Mouse (Mus musculus): Measurements from ENCODE around the gene Ccdc146.
"Not testable (repeated sequence)": the region's sequence is repeated elsewhere in the genome, so short reads cannot be mapped to it uniquely, and the experiment has no call there.

The Ccdc146 gene

DNA sequence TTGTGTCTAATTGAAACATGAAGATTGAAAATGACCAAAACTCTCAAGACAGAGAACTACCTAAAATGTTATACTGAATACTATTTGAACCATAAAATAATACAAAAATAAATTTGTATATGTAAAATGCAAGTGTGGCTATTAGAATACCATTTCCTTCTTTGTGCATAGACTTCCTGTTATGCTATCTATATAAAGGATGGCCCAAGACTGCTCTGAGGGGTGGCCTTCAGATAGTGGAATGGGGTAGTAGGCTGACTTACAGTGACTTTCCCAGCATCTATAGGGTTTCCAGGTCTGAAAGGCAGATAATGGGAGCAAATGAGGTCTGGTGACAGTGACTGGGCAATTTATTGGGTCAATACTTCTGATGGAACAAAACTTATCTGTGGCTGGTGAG lies 37.1 kb downstream of the Ccdc146 start:
- no peak for DNase-seq (ENCODE audit: low spot score in 2 of 2)

DNA sequence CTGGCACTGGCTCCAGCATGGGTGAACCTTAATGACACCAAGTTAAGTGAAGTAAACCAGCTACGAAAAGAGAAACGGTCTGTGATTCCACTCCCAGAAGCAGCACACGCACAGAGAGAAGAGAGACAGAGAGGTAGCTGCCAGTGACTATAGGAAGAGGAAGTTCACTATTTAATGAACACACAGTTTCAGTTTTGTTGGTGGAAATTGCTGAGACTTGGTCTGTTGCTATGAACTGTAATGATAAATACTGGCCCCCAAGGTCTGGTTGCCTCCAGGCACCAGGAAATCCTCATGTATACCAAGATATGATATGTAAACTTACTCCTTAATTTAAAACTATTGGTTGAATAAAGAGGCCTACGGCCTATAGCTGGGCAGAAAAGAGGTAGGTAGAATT lies 38.0 kb downstream of the Ccdc146 start:
- no peak for DNase-seq (ENCODE audit: low spot score in 2 of 2)

DNA sequence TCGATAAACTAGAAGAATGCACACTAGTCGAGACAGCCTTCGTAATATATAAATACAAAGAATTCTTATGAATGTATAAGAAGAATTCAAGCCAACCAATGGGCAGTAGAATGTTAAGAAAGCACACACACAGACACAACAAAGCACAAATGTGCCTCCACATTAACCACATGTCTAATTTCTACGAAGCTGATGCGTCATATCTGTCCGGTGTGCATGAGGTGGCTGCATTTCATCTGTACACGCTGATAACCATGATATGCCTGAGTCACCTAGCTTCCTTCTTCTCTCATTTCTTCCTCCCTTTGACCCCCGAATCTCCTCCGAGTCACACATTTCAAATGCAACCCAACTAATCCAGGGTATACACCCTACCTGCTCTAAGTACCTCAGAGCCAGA lies 39.5 kb downstream of the Ccdc146 start:
- no peak for DNase-seq (ENCODE audit: low spot score in 2 of 2)

DNA sequence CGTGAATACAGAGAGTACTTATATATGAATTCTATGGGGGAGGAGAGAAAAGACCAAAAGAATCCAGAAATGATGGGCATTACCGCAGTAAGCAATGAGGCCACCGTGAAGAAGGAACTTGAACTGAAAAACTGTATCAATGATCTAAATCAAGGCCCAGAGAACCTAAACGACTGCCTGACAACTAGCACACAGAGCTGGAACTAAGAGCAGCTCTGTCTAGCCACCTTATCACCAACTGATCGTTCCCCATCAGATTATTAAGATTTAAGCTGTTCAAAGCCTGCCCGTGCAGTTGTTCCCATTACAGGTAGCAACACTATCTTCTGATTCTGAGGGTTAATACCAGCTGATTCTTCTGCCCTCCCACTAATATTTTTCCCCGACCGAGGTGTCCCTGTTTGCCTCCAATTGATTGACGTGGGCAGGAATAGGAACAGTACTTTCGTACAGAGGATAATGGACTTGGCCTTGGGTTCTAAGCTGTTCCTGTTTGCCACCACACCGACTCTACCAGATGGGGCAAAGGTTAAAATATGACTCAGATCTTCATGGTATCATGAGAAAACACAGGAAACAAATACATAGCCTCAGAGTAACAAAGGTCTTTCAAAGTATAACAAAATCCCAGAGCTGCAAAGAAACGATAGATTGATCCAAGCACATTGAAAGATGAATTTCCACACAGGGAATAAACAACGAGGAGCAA lies 40.1 kb downstream of the Ccdc146 start:
- DNase-seq (ENCODE audit: low spot score in 2 of 2), result no peak

DNA sequence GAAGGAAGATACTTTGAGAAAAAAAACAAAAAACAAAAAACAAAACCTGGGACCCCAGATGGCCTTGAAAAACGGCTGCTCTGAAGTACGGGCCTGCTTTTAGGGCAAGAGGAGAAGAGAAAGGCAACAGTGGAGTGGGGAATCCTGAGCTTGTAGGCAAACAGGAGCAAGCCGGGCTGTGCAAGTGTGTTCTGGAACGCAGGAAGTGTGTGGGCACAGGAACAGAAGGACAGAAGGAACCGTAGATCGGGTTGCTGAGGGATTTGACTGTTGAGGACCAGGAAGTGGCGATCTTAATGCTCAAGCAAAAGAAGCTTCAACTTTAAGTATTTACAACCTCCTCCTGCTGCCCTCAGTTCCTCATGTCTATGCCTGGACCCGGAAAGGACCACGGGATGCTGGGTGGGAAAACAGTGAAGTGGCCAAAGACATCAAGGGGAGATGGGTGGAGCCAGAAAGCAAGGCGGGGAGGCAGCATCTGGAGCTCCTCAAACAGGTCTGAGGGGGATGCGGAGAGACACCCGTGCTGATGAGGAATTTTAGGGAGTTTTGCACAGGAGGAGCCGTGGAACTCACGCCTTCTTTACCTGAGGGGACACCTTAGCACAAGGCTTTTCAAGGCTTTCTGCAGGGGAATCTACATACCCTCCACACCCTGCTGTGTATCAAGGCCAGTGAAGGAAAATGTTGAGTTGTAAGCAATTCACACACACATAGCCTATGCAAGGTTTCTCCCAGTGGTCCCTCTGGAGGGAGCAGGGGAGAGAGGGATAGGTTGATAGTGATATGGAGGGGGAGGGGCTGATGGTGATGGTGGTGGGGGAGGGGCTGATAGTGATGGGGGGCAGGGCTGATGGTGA lies 40.9 kb downstream of the Ccdc146 start:
- DNase-seq (ENCODE audit: low spot score in 2 of 2), result no peak

DNA sequence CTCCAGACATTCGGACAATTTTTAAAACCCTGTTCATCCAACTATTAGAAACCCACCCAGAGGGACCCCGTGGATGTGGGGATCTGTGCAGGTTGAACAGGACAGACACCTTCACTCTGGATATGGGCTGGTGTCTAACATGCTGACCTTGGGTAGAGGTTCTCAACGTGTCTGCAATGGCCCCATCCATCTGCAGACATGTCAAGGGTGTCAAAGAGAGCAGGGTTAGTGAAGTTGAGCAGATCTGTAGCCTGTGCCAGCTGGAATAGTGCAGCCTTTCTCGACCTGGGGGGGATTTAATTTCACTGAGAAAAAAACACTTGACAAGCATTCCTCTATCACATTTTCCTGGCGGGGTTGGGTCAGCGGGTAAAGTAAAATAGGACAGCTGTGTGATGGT lies 41.8 kb downstream of the Ccdc146 start:
- DNase-seq (ENCODE audit: low spot score in 2 of 2), result no peak

DNA sequence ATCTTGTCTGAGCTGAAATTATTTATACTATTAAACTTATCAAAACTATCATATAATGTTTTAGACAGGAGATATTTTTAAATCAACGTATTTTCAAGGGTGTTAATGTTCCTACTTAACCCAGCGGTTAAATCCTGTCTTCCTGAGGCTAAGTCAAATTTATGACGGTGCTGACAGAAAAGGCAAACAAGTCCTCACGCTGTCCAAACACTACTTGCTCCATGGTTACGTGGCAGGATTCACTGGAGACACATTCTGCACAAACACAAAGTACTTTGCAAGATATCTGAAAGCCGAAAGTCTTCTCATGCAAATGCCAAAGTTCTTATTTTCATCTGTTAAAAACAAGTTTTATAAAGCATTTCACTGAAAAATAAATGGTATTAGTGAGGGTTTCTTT lies 42.5 kb downstream of the Ccdc146 start:
- DNase-seq (ENCODE audit: low spot score in 2 of 2), result peak in 1 of 2 experiments; percentile 35

DNA sequence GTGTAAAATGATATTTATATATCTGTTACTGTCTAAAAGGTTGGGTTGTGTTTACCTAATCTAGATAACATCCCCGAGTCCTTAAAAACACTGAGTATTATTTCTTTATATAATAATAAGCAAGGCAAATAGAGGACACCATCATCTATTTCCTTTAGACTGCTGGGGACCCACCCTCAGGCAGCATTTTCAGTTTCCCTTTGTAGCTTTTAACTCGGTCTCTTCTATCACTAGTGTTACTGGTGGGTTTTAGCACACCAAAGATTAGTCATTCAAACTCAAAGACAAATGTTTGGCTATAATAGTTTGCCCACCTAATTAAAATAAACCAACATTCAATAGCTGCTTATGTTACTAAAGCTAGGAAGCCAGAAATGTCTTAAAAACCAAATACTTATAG lies 46.1 kb downstream of the Ccdc146 start:
- DNase-seq (ENCODE audit: low spot score in 2 of 2), result no peak

DNA sequence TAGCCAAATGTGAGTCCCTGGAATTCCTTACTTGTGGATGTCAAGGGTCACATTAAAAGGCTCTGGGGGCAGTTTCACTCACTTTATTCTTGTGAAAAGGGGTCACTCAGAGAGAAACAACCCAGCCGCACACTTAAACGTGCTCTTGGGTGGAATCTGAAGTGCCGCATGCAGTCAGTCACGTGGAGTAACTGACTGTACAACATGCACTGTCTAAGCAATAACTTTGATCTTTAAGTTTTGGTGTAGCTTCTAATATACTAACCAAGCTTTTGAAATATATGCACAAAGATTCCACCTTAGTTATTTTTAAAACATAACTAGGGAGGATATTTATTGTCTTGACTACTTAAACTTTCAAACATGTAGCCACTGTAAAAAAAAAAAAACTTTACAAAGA lies 47.5 kb downstream of the Ccdc146 start:
- no peak for DNase-seq (ENCODE audit: low spot score in 2 of 2)

DNA sequence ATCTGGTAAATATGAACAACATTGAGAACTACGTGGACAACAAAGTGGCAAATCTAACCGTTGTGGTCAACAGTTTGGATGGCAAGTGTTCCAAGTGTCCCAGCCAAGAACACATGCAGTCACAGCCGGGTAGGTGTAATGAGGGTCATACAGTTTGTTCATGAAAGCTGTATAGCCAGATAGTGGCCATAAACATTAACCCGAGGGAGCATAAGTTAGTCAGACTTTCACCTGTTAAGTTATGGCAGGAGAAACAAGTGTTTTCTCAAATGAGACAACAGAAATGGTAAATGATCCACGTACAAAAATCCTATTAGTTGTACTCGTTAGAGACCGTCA lies 51.3 kb downstream of the Ccdc146 start:
- DNase-seq (ENCODE audit: low spot score in 2 of 2), result no peak

DNA sequence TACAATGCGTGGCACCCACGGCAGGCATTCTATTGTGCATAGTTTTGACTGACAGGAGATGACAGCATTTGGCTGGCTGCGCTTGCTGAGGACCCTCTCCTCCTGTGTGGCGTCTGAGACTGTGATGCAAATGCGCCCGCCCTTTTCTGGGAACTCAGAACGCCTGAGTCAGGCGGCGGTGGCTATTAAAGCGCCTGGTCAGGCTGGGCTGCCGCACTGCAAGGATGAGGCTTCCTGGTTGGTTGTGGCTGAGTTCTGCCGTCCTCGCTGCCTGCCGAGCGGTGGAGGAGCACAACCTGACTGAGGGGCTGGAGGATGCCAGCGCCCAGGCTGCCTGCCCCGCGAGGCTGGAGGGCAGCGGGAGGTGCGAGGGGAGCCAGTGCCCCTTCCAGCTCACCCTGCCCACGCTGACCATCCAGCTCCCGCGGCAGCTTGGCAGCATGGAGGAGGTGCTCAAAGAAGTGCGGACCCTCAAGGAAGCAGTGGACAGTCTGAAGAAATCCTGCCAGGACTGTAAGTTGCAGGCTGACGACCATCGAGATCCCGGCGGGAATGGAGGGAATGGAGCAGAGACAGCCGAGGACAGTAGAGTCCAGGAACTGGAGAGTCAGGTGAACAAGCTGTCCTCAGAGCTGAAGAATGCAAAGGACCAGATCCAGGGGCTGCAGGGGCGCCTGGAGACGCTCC lies 51.8 kb downstream of the Ccdc146 start, which contains the start of gene Fgl2:
Gene Fgl2 (plus strand): TSS at position 150 of the 687 bp plus-strand sequence.
- peak; percentile 21 to 40 for DNase-seq (ENCODE audit: low spot score in 2 of 2)

DNA sequence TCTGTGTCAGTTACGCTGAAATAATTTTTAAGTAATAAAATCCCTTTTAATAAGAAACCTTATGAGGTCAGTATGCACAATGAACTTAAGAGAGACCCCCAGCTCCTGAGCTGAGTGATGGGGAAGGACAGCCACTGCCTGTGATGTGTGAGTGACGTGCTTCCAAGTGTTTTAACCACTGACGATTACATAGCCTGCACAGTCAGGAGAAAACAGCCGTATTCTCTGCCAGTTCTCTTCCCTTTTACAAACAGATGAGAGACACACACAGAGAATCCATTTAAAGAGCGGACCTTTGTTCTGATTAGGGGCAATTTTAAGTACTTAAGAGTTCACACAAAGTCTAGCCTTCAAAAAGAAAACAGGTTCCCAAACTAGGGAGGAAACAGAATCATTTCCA lies 52.6 kb downstream of the Ccdc146 start:
- no peak for DNase-seq (ENCODE audit: low spot score in 2 of 2)

DNA sequence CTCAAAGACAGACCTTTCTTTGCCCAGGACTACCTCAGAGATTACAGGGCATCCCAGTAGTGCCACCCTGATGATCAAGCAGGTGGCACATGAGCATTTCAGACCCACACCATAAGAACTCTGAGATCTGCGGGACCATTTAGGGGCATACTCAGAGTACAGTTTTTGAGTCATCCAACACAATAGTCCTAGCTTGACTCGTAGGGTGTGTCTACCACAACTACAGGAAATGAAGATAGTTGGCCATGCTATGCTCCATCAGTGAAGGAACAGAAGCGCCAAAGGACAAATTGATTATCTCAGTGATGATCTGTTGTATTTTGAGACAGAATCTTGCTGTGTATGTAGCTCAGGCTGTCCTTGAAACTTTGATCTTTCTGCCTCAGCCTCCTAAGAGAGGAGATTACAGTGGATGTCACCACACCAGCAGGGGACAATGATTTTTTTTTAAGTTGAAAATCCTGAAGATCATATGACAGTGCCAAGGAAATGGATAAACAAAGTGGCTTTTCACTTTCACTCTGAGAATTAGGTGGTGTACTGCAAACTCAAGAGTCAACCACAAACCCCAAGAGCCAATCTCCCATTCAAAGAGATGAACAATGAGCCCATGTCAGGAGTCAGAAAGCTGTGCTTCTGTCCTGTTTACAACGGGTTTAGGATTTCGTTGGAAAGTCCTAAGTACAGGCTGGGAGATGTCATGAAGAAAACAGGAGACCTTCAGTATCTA lies 54.1 kb downstream of the Ccdc146 start:
- DNase-seq (ENCODE audit: low spot score in 2 of 2), result no peak

DNA sequence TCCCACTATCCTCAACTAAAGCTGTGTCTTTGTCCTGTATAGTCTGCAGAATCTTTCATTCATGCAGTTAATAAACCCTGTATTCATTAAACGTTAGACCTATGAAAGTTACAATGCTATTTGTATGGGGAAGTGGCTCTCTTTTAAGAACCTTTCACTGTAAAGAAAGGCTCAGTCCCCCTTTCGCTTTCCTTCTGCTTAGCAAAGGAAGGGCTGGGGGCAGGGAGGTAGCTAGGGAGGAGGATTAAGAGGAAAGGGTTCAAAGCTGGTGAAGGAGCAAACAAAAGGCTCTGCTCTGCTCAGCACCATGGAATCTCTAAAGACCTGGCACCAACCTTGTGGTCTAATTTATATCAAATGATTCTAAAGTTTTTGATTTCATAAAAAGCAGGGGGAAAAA lies 57.0 kb downstream of the Ccdc146 start:
- no peak for DNase-seq (ENCODE audit: low spot score in 2 of 2)

DNA sequence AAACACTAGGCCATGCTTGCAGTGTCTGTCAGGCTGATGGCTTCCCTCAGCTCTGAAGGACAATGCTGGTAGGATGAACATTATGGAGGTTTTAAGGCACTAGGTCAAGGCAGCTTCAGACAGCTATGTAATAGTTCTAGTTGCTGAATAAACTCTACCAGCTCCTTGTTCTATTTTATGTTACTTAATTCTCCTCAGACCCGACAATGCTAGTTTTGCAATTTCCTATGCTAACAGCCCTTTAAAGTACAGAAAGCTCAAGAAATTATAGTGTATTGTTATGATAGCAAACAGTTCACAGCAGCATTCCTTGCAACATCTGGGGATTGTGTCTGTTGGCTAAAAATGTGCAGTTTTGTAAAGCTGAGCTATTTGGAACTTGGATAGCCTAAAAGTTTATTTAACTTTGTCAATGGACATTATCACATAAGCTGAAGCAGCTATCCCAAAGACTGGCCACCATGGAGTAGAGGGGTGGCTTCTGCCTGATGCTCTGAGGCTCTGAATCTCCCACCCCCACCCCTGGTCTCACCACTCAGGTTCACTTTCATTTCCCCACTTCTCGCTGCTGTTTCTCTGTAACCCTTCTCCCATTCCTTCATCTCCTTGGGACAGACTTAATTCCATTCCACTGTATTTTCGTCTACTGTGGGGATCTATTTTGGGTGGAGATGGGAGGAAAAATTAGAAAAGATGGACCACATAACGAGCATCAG lies 58.0 kb downstream of the Ccdc146 start:
- DNase-seq (ENCODE audit: low spot score in 2 of 2), result no peak

DNA sequence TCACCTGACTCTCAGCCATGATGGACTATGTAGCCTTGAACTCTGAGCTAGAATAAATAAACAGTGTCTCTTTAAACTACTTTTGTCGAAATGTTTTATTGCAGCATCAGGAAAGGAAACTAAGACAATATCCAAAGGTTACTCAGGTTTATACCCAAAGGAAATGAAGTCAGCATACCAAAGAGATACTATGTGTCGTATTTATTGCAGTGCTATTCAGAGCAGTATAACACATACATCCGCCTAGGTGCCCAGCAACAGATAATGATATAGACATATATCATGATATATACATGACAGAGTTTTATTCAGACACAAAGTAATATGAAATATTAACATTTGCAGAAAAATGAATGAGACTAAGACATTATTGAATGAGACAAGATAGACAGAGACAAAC lies 61.1 kb downstream of the Ccdc146 start:
- no peak for DNase-seq (ENCODE audit: low spot score in 2 of 2)

DNA sequence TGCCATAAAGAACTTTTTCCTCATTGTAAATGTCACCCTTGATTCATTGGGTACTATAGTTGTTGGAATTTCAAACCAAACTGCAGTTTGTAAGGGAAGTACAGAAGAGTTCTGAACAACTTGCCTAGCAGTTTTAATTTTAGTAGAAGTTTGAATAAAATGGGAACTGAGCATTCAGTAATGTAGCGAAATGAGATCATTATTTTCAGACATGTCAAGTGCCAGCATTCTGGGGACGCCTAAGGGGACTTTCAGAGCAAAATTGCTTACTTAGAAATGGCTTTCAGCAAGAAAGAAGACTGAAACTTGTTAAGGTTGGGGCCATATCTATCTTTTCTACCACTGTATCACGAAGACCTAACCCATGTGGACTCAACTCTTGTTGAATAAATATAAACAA lies 65.8 kb downstream of the Ccdc146 start:
- no peak for DNase-seq (ENCODE audit: low spot score in 2 of 2)

DNA sequence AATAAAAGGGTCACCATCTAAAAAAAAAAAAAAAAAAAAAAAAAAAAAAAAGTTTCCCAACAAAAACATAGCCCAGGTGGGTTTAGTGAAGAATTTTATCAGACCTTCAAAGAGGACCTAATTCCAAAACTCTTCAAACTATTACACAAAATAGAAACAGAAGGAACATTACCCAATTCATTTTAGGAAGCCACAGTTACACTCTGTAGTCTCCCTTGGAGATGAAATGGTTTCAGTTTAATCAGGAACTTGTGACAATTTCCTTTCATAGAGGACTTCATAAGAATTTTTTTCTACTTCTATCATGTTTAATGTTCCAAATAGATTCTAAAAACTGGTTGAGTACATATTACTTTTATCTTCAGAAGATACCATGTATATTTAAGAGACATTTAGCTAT lies 72.8 kb downstream of the Ccdc146 start:
- DNase-seq (ENCODE audit: low spot score in 2 of 2), result no peak

DNA sequence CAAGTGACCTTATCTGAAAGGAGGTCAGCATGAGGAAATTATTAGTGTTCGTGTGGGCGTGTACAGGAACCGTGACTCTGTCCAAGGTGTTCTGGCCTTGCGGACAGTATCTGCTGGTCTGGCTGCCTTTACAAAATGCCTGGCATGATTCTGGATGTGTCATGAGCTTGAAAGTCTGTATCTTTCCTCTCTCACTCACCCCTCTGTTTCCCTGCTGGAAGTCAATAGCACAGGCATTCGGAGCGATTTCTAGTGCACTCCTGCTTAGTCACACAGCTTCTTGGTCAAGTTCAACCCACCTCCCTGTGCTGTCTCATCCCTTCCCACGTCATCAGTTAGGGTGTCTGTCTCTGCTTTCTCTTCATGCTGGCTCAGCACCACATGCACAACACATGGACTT lies 76.1 kb downstream of the Ccdc146 start:
- peak in 1 of 2 experiments; percentile 15 for DNase-seq (ENCODE audit: low spot score in 2 of 2)

DNA sequence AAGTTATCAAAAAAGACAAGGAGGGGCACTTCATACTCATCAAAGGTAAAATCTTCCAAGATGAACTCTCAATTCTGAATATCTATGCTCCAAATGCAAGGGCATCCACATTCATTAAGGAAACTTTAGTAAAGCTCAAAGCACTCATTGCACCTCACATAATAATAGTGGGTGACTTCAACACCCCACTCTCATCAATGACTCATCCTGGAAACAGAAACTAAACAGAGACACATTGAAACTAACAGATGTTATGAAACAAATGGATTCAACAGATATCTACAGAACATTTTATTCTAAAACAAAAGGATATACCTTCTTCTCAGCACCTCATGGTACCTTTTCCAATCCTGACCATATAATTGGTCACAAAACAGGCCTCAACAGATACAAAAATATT lies 82.2 kb downstream of the Ccdc146 start:
- DNase-seq (ENCODE audit: low spot score in 2 of 2), result not testable (repeated sequence)

DNA sequence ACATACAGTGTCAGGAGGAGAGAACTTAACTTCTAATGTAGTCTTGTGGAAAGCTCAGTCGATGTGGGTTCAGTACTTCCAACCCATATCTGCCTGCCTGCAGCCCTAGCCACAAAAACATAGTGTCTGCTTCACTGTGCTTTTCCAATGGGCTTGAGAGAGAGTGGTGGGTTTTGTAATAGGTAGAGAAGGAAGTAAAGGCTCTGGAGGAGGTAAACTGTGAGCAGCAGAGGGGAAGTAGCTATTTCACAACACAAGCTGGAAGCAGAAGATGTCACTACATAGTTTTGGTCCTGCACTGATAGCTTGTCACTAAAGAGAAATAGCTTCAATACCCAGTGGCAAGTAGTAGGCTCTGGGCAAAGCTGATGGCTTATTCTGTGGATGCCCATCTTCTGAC lies 92.4 kb downstream of the Ccdc146 start:
- DNase-seq (ENCODE audit: low spot score in 2 of 2), result no peak

Data from urinary bladder, adult 18-20 months (tissue).